8 mouse cellular contexts compared by ENCODE assay signal in genomic region chr7:81211760-81212159, GRCm38 (mm10). TPM values are rescaled to one million over a fixed set of nuclear protein-coding genes. Genes with fewer than 3 reads are reported as not detected.
A peak's percentile ranks its signal among the peaks of the same experiment; 100 is the strongest.
DNase-seq lines count a peak whose midpoint lies in the region; ATAC-seq and TF ChIP-seq lines count a peak whose summit lies in the region.

No protein-coding gene starts in this region.

- H3K9me3 ChIP-seq in CH12.LX (replicated peaks; ENCODE audit: low read length) = no peaks in the 10 kb centered on the region
- H3K9me3 ChIP-seq in heart, embryonic 10.5 days = no peaks in the 10 kb centered on the region
- H3K9me3 ChIP-seq in midbrain, embryonic 13.5 days = no peaks in the 10 kb centered on the region

- TF ChIP-seq RAD21 in CH12.LX (IDR thresholded peaks at IDR 0.05; ENCODE audit: low read depth, low read length) = no peak

- H3K36me3 ChIP-seq in CH12.LX (replicated peaks in 1 of 2; ENCODE audit: control insufficient read depth in 1 of 2, insufficient read depth in 1 of 2, low read length in 1 of 2) = peaks cover 0 to 4% of the 10 kb centered on the region in 2 experiments
- no peaks in the 10 kb centered on the region for H3K36me3 ChIP-seq in heart, embryonic 10.5 days
- H3K36me3 ChIP-seq in midbrain, embryonic 13.5 days = no peaks in the 10 kb centered on the region

- no peak overlapping the region for H3K27ac ChIP-seq in CH12.LX (ENCODE audit: insufficient read depth, low read depth)
- peak overlapping the region; percentile 86 for H3K27ac ChIP-seq in heart, embryonic 10.5 days
- H3K27ac ChIP-seq in midbrain, embryonic 13.5 days = no peak overlapping the region

- peak overlapping the region; percentile 57; the same call in 1 of the 2 replicates for H3K4me2 ChIP-seq in CH12.LX (ENCODE audit: insufficient read depth, low read depth, poor library complexity, severe bottlenecking)
- H3K4me2 ChIP-seq in midbrain, embryonic 13.5 days (replicated peaks) = peak overlapping the region; percentile 62; the same call in 1 of the 2 replicates

- in situ Hi-C loops in CH12.LX (cut with MboI; ENCODE audit: low pct_ligation_motif_present, low pct_unique_long_range_greater_than_20kb, low sequenced_read_pairs) = loop anchor here (10.0 kb wide), 1 partner anchor 63 kb away; no protein-coding TSS in a partner anchor

- ATAC-seq in midbrain, embryonic 13.5 days = no peak

- peaks cover 17% of the 10 kb centered on the region for H3K79me2 ChIP-seq in CH12.LX (replicated peaks; ENCODE audit: control insufficient read depth, extremely low read depth, insufficient read depth, poor library complexity, severe bottlenecking)

- no peak for TF ChIP-seq EP300 in CH12.LX (IDR thresholded peaks at IDR 0.05; ENCODE audit: low read length)

- H3K9ac ChIP-seq in CH12.LX (ENCODE audit: insufficient read depth, low read depth) = 0 out of 2 replicates have a peak overlapping the region, but pooled peaks have one; percentile 25
- H3K9ac ChIP-seq in midbrain, embryonic 13.5 days (replicated peaks) = no peak overlapping the region

- H3K4me3 ChIP-seq in CH12.LX (replicated peaks in 1 of 3; ENCODE audit: low read depth in 2 of 3, low read length in 2 of 3, poor library complexity in 1 of 3) = peak overlapping the region; percentile 65 to 78 (median 76)
- peak overlapping the region; percentile 66 for H3K4me3 ChIP-seq in heart, embryonic 10.5 days
- H3K4me3 ChIP-seq in midbrain, embryonic 13.5 days (replicated peaks) = peak overlapping the region; percentile 47

- dilution Hi-C loops in CH12.LX (cut with MboI; ENCODE audit: extremely low pct_ligation_motif_present, extremely low pct_unique_long_range_greater_than_20kb, low sequenced_read_pairs) = no loop called here

- DNase-seq in CH12.LX (ENCODE audit: extremely low read depth) = no peak
- peak; percentile 83 for DNase-seq in adrenal gland, adult 2 months
- no peak for DNase-seq in heart, embryonic 10.5 days (ENCODE audit: low spot score)
- peak; percentile 35 to 54 for DNase-seq in kidney, adult 8-10 months
- no peak for DNase-seq in cerebellum, adult 9-11 months
- no peak for DNase-seq in cerebellum, postnatal 36 days
- no peak for DNase-seq in left cerebral cortex, adult 18-20 months (ENCODE audit: low spot score in 2 of 2)

- peaks cover 5 to 44% of the 10 kb centered on the region in 2 experiments; a peak in 3 of 4 replicates for H3K4me1 ChIP-seq in CH12.LX (ENCODE audit: control insufficient read depth in 1 of 2, insufficient read depth in 2 of 2)
- H3K4me1 ChIP-seq in heart, embryonic 10.5 days = peaks cover 46% of the 10 kb centered on the region
- peaks cover 18% of the 10 kb centered on the region for H3K4me1 ChIP-seq in midbrain, embryonic 13.5 days (replicated peaks)

- TF ChIP-seq CTCF in CH12.LX (conservative IDR thresholded peaks at IDR 0.05 in 1 of 2, IDR thresholded peaks at IDR 0.05 in 1 of 2; ENCODE audit: low read depth in 2 of 2, low read length in 2 of 2) = no peak

- TF ChIP-seq POLR2A in CH12.LX (IDR thresholded peaks at IDR 0.05; ENCODE audit: low read depth, low read length) = no peak

- H3K27me3 ChIP-seq in CH12.LX (replicated peaks) = no peaks in the 10 kb centered on the region
- peaks cover 49% of the 10 kb centered on the region for H3K27me3 ChIP-seq in heart, embryonic 10.5 days (ENCODE audit: insufficient read depth, poor library complexity, severe bottlenecking)
- H3K27me3 ChIP-seq in midbrain, embryonic 13.5 days = peaks cover 64% of the 10 kb centered on the region

- 3% methylated on average over 8 of the region's 8 CpGs for WGBS in heart, embryonic 10.5 days
- WGBS in midbrain, embryonic 13.5 days = 3% methylated on average over 8 of the region's 8 CpGs

TF ChIP-seq in CH12.LX, 34 proteins besides CTCF, POLR2A, EP300 and RAD21:
- 0 out of 2 replicates have a peak, but pooled peaks have one; percentile 30 for TF ChIP-seq ZNF384 (IDR thresholded peaks at IDR 0.05; ENCODE audit: low read depth, low read length)
- no peak for TF ChIP-seq MEF2A (IDR thresholded peaks at IDR 0.05; ENCODE audit: borderline replicate concordance, low read depth, low read length)
- no peak for TF ChIP-seq NRF1 (IDR thresholded peaks at IDR 0.05; ENCODE audit: low read depth, low read length)
- TF ChIP-seq NELFE (IDR thresholded peaks at IDR 0.05; ENCODE audit: low read depth, low read length) = no peak
- 0 out of 2 replicates have a peak, but pooled peaks have one; percentile 25 for TF ChIP-seq CHD1 (IDR thresholded peaks at IDR 0.05; ENCODE audit: low read depth, low read length)
- no peak for TF ChIP-seq SIN3A (IDR thresholded peaks at IDR 0.05; ENCODE audit: low read length)

RNA-seq across cellular contexts. Expression of gene Pde8a, which starts 1.6 kb away (rescaled TPM):
- 8.1 and 9.1 TPM in 2 replicates for total RNA-seq in CH12.LX (2012; rRNA removed)
- total RNA-seq in CH12.LX (2014; rRNA removed) = 8.0 and 8.3 TPM in 2 replicates
- 22.7 and 24.0 TPM in 2 replicates for polyA plus RNA-seq in CH12.LX (2012; ENCODE audit: insufficient read length, low read depth)
- 10 to 100 TPM; 33.6 to 35.9 TPM for total RNA-seq in adrenal gland, adult 2 months (2021)
- polyA plus RNA-seq in adrenal gland, adult 2 months (2012; rRNA removed) = 11.8 and 14.4 TPM in 2 replicates
- 1.9 and 2.3 TPM in 2 replicates for polyA plus RNA-seq in heart, embryonic 10.5 days (2016; fragmentation: Nextera tagmentation; extraction: Ambion mirVana)
- polyA plus RNA-seq in midbrain, embryonic 13.5 days (2015; fragmentation: Nextera tagmentation; extraction: Ambion mirVana) = 1.8 and 2.5 TPM in 2 replicates
- 1 to 10 TPM; 7.5 to 7.9 TPM for total RNA-seq in left cerebral cortex, adult 18-20 months (2021)

Comparison
In these comparisons a context has a peak if more than half of its experiments do, and no peak if none do; other contexts are left out.
1. DNase-seq: peak in adrenal gland, adult 2 months (single experiment) and kidney, adult 8-10 months (2 of 2); none in CH12.LX (single experiment), heart, embryonic 10.5 days (single experiment), cerebellum, adult 9-11 months (single experiment), cerebellum, postnatal 36 days (0 of 2) and left cerebral cortex, adult 18-20 months (0 of 2).
2. Peak in every context shown above with its lines, with median percentiles within 50 percentile points of each other: H3K4me3 ChIP-seq.